Mouse (Mus musculus): ENCODE data around the gene Plekhh1. TPM values are rescaled to one million over a fixed set of nuclear protein-coding genes. Genes with fewer than 3 reads are reported as not detected.

Gene Plekhh1
- polyA plus RNA-seq, 1 experiment, result 1.1 TPM

DNA sequence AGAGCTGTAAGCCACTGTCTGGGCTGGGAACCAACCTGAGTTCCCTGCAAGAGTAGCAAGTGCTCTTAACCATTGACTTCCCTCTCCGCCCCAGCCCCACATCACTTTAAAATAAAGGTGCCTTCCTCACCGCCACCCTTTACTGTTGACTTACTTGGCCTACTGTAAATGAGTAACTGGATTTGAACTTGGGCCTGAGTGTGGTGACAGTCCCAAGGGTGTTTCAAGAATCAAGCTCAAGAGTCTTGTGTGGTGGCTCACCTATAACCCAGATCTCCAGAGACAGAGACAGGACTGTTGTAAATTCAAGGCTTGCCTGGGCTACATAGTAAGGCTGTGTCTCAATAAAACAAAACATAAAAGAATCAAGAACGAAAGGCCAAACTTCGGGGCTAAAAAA is 90.0 kb downstream of the Plekhh1 start:
- Histone ChIP-seq H3ac (ENCODE audit: control insufficient read depth, insufficient read length, low read depth) (no peak overlapping the region), H3K79me3 (ENCODE audit: low read depth) (no peaks in the 10 kb centered on the region), H3K36me3 (ENCODE audit: control insufficient read depth, insufficient read depth) (no peaks in the 10 kb centered on the region), H3K79me2 (ENCODE audit: control insufficient read depth, insufficient read depth) (no peaks in the 10 kb centered on the region), H3K27me3 (ENCODE audit: control insufficient read depth, insufficient read depth, insufficient read length) (no peaks in the 10 kb centered on the region), H3K4me3 (ENCODE audit: insufficient read depth, poor library complexity, severe bottlenecking) (no peak overlapping the region)
- TF ChIP-seq CEBPB (IDR thresholded peaks at IDR 0.05; ENCODE audit: low read depth) (no peak), CTCF (IDR thresholded peaks at IDR 0.05; ENCODE audit: control insufficient read depth, insufficient read depth, insufficient read length) (no peak), MYOD1 (IDR thresholded peaks at IDR 0.05; ENCODE audit: control insufficient read depth, insufficient read length, low read depth) (no peak), USF1 (IDR thresholded peaks at IDR 0.05; ENCODE audit: low read depth) (no peak), MAX (IDR thresholded peaks at IDR 0.05) (no peak), MYOG (IDR thresholded peaks at IDR 0.05; ENCODE audit: control insufficient read depth, extremely low read depth, insufficient read length) (no peak), FOSL1 (IDR thresholded peaks at IDR 0.05; ENCODE audit: insufficient read depth, low read length, poor library complexity, severe bottlenecking) (no peak)

DNA sequence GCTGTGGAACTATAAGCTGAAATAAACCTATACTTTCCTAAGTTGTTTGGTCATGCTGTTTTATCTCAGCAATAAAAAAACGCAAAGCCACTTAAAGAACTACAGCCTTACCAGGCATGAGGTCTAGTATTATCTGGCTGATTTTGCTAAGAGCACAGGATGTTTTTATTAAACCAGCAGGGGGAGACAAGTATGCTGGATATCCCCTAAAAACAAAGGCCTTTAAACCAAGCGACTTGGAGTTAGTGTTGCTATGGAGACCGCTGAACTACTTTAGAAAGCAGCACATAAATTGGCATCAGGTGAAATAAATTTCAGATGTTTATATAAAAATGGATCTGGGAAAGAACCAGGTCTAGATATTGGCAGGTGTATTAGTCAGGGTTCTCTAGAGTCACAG is 93.9 kb downstream of the Plekhh1 start:
- no peaks in the 10 kb centered on the region for H3K79me2 ChIP-seq (ENCODE audit: control insufficient read depth, insufficient read depth)
- H3K36me3 ChIP-seq (ENCODE audit: control insufficient read depth, insufficient read depth), result no peaks in the 10 kb centered on the region
- H3K27me3 ChIP-seq (ENCODE audit: control insufficient read depth, insufficient read depth, insufficient read length), result no peaks in the 10 kb centered on the region
- TF ChIP-seq CEBPB (IDR thresholded peaks at IDR 0.05; ENCODE audit: low read depth) (no peak), CTCF (IDR thresholded peaks at IDR 0.05; ENCODE audit: control insufficient read depth, insufficient read depth, insufficient read length) (no peak), USF1 (IDR thresholded peaks at IDR 0.05; ENCODE audit: low read depth) (no peak), MAX (IDR thresholded peaks at IDR 0.05) (no peak)
- no peaks in the 10 kb centered on the region for H3K79me3 ChIP-seq (ENCODE audit: low read depth)
- H3ac ChIP-seq (ENCODE audit: control insufficient read depth, insufficient read length, low read depth), result no peak overlapping the region
- no peak overlapping the region for H3K4me3 ChIP-seq (ENCODE audit: insufficient read depth, poor library complexity, severe bottlenecking)

DNA sequence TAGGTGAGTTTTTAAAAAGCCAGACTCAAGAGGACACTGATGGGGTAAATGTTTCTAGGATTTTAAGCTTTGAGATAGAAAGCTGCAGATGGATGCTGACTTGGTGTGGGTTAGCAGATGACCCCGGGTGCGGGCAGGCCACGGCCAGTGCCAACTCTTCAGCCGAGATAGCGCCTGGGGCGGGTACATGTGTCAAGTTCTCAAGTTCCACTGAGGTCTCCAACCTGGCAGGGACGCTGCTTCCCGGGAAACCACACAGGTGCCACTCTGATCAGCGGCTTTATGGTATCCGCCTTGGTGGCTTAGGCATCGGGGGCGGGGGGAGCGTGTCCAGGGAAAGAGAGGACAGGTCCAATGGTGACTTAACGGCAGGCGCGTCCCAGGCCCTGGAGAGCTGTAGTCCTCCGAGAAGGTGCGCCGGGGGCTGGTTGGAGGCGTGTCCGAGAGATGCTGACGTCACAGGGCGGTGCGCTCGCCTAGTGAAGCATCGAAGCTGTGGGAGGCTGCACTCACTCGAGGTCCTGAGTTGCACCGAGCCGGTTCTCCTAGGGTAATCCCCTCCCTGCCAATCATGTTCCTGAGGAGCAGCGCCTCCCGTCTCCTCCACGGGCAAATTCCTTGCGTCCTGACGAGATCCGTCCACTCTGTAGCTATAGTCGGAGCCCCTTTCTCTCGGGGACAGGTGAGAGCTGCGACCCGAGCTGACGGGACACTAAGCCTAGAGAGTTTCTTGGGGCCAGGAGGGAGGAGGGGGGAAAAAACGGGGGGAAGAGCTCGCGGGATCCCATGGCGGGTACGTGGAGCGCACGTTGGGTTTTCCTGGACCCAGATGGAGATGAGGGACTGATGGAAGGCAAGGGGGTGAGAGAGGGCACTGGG is 101.6 kb downstream of the Plekhh1 start, which contains the start of gene Arg2:
TSS of gene Arg2 (plus strand) at position 479 of the 879 bp plus-strand sequence.
- Histone ChIP-seq H3K79me2 (ENCODE audit: control insufficient read depth, insufficient read depth) (no peaks in the 10 kb centered on the region), H3K27me3 (ENCODE audit: control insufficient read depth, insufficient read depth, insufficient read length) (peaks cover 21% of the 10 kb centered on the region), H3K4me3 (ENCODE audit: insufficient read depth, poor library complexity, severe bottlenecking) (no peak within 1 kb of the TSS), H3ac (ENCODE audit: control insufficient read depth, insufficient read length, low read depth) (no peak within 1 kb of the TSS), H3K79me3 (ENCODE audit: low read depth) (no peaks in the 10 kb centered on the region), H3K36me3 (ENCODE audit: control insufficient read depth, insufficient read depth) (no peaks in the 10 kb centered on the region)
- TF ChIP-seq CEBPB (IDR thresholded peaks at IDR 0.05; ENCODE audit: low read depth) (no peak), FOSL1 (IDR thresholded peaks at IDR 0.05; ENCODE audit: insufficient read depth, low read length, poor library complexity, severe bottlenecking) (no peak), CTCF (IDR thresholded peaks at IDR 0.05; ENCODE audit: control insufficient read depth, insufficient read depth, insufficient read length) (no peak), MAX (IDR thresholded peaks at IDR 0.05) (no peak), MYOD1 (IDR thresholded peaks at IDR 0.05; ENCODE audit: control insufficient read depth, insufficient read length, low read depth) (no peak), MYOG (IDR thresholded peaks at IDR 0.05; ENCODE audit: control insufficient read depth, extremely low read depth, insufficient read length) (no peak), USF1 (IDR thresholded peaks at IDR 0.05; ENCODE audit: low read depth) (no peak)

Other genes starting within 250 kb of the Plekhh1 start
- 32.8 TPM for gene Atp6v1d, start 167.5 kb upstream of the Plekhh1 start, polyA plus RNA-seq (2012; fragmentation: generic; extraction: Trizol)
- 63.0 TPM for gene Eif2s1, start 167.3 kb upstream of the Plekhh1 start, polyA plus RNA-seq (2012; fragmentation: generic; extraction: Trizol)
- 2.4 TPM for gene Plek2, start 122.2 kb upstream of the Plekhh1 start, polyA plus RNA-seq (2012; fragmentation: generic; extraction: Trizol)
- gene Tmem229b, start 21.5 kb upstream of the Plekhh1 start, polyA plus RNA-seq (2012; fragmentation: generic; extraction: Trizol), result 0.59 TPM
- 2.7 TPM for gene Pigh, start 60.5 kb downstream of the Plekhh1 start, polyA plus RNA-seq (2012; fragmentation: generic; extraction: Trizol)
- gene Arg2, start 101.6 kb downstream of the Plekhh1 start, polyA plus RNA-seq (2012; fragmentation: generic; extraction: Trizol), result 0.15 TPM
- 66.4 TPM for gene Vti1b, start 143.5 kb downstream of the Plekhh1 start, polyA plus RNA-seq (2012; fragmentation: generic; extraction: Trizol)
- 14.0 TPM for gene Rdh11, start 163.1 kb downstream of the Plekhh1 start, polyA plus RNA-seq (2012; fragmentation: generic; extraction: Trizol)
- 0.23 TPM for gene Rdh12, start 179.8 kb downstream of the Plekhh1 start, polyA plus RNA-seq (2012; fragmentation: generic; extraction: Trizol)

Data from C2C12 (cell line).